Mouse (Mus musculus) ES-Bruce4 (cell line): ENCODE data around the gene Lamtor3.

Experiments
- CTCF ChIP-seq: IDR thresholded peaks from one replicate; pipeline ENCODE4 v1.8.1; 2011; ENCODE audit warnings: low read depth, low read length
- EP300 ChIP-seq: IDR thresholded peaks from 2 replicates; pipeline ENCODE4 v1.6.1; 2011; ENCODE audit warnings: low read depth, low read length; ENCODE audit not compliant: insufficient read depth
- POLR2A ChIP-seq: IDR thresholded peaks from one replicate; pipeline ENCODE4 v1.8.1; 2011; ENCODE audit warnings: low read length; ENCODE audit not compliant: insufficient read depth

DNA sequence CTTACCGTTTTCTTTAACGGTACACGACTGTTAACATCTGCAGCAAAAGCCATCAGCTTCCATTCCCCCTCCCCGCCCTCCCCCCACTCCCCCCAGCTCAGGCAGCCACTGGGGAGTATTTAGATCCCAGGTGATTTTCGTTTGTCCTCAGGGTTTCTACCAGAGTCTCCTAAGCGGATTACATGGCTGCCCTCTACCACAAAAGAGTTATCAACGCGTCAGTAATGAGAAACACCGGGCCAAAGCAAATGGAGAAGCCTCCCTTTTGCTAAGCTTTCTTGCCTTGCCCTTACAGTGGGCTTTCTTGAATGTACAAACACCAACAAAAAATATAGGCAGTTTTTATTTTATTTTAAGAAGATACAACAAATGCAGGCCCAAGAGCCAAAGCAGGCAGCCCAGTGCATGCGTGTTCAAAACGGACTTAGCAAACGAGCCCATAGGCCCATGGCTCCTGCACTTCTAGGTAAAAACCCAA, 573 bp upstream of the Lamtor3 start:
- TF ChIP-seq EP300 (no peak), CTCF (no peak), POLR2A (no peak)
